Mouse (Mus musculus) ES-Bruce4 (cell line): Measurements from ENCODE around the gene Gm5773. TPM values are rescaled to one million over a fixed set of nuclear protein-coding genes. Genes with fewer than 3 reads are reported as not detected.
"Not testable (repeated sequence)": the region's sequence is repeated elsewhere in the genome, so short reads cannot be mapped to it uniquely, and the experiment has no call there.

ENCODE experiments used
- H3K27ac ChIP-seq: 2 replicates; pipeline ENCODE4 v1.5.1; 2012; ENCODE audit warnings: low read length, inconsistent platforms; ENCODE audit not compliant: insufficient read depth
- H3K27me3 ChIP-seq: 2 replicates; pipeline ENCODE4 v1.6.1; 2012; ENCODE audit warnings: mild to moderate bottlenecking, low read length, inconsistent platforms; ENCODE audit not compliant: control insufficient read depth, poor library complexity, insufficient read depth, severe bottlenecking
- H3K36me3 ChIP-seq: 2 replicates; pipeline ENCODE4 v1.6.1; 2012; ENCODE audit warnings: inconsistent platforms, mild to moderate bottlenecking, low read length, moderate library complexity; ENCODE audit not compliant: control insufficient read depth, poor library complexity, insufficient read depth, severe bottlenecking
- H3K4me1 ChIP-seq: one replicate; pipeline ENCODE4 v1.8.1; 2011; ENCODE audit warnings: low read length; ENCODE audit not compliant: control insufficient read depth, insufficient read depth
- H3K4me3 ChIP-seq: 2 replicates; pipeline ENCODE4 v1.5.1; 2011; ENCODE audit warnings: low read depth, mild to moderate bottlenecking, low read length
- H3K9ac ChIP-seq: 2 replicates; pipeline ENCODE4 v1.6.1; 2012; ENCODE audit warnings: low read depth, mild to moderate bottlenecking, inconsistent platforms; ENCODE audit not compliant: poor library complexity, severe bottlenecking
- H3K9me3 ChIP-seq: replicated peaks from 2 replicates; pipeline ENCODE4 v1.6.1; 2012; ENCODE audit warnings: mild to moderate bottlenecking, low read length, inconsistent platforms; ENCODE audit not compliant: control insufficient read depth, poor library complexity, insufficient read depth, severe bottlenecking
- CTCF ChIP-seq: IDR thresholded peaks from one replicate; pipeline ENCODE4 v1.8.1; 2011; ENCODE audit warnings: low read depth, low read length
- polyA plus RNA-seq: library from polyadenylated mRNA; stranded (reverse); fragments of >200 nt; gene quantifications from 2 replicates; pipeline ENCODE4 v1.2.4, GENCODE M21; 2011; ENCODE audit warnings: low read depth; ENCODE audit not compliant: missing spikeins, insufficient read depth, insufficient read length

Gm5773 gene
- polyA plus RNA-seq = not detected in 2 replicates

- not testable (repeated sequence) for H3K9me3 ChIP-seq, H3K27ac ChIP-seq, H3K27me3 ChIP-seq, H3K9ac ChIP-seq, H3K36me3 ChIP-seq, H3K4me1 ChIP-seq, H3K4me3 ChIP-seq
Observed at GRCm38 (mm10) chr3:93772700-93773099, at the start of gene Gm5773. Gm5773 (plus strand) TSS chr3:93773000.

- H3K9me3 ChIP-seq, H3K36me3 ChIP-seq, H3K4me1 ChIP-seq, H3K9ac ChIP-seq, H3K27me3 ChIP-seq, H3K27ac ChIP-seq, H3K4me3 ChIP-seq: not testable (repeated sequence)
Observed at GRCm38 (mm10) chr3:93745475-93745874, 27.3 kb upstream of the Gm5773 start.

- H3K27me3 ChIP-seq, H3K36me3 ChIP-seq, H3K4me1 ChIP-seq, H3K4me3 ChIP-seq, H3K27ac ChIP-seq, H3K9ac ChIP-seq: not testable (repeated sequence)
- H3K9me3 ChIP-seq = peaks cover 20% of the 10 kb centered on the region
Observed at GRCm38 (mm10) chr3:93754022-93754421, 18.8 kb upstream of the Gm5773 start.

- H3K9ac ChIP-seq, H3K9me3 ChIP-seq, H3K4me3 ChIP-seq, H3K27ac ChIP-seq, H3K27me3 ChIP-seq, H3K4me1 ChIP-seq, H3K36me3 ChIP-seq: not testable (repeated sequence)
Observed at GRCm38 (mm10) chr3:93796098-93796497, 23.3 kb downstream of the Gm5773 start, which contains the start of gene Tdpoz4. Tdpoz4 (plus strand) TSS chr3:93796398.

- peak; percentile 48 for TF ChIP-seq CTCF
Observed at GRCm38 (mm10) chr3:93813341-93813740, 40.5 kb downstream of the Gm5773 start.

More at GRCm38 (mm10) chr3:93813341-93813740, 40.5 kb downstream of the Gm5773 start:
- not testable (repeated sequence) for H3K36me3 ChIP-seq, H3K9me3 ChIP-seq, H3K4me1 ChIP-seq, H3K4me3 ChIP-seq, H3K27ac ChIP-seq, H3K27me3 ChIP-seq, H3K9ac ChIP-seq

Other genes with a start within 250 kb of the Gm5773 start
- 468 and 470 TPM in 2 replicates for gene S100a10, start 217.9 kb upstream of the Gm5773 start, polyA plus RNA-seq
- not detected in 2 replicates for gene Tdpoz2, start 120.3 kb upstream of the Gm5773 start, polyA plus RNA-seq
- gene Tdpoz1, start 96.7 kb upstream of the Gm5773 start, polyA plus RNA-seq = not detected in 2 replicates
- gene Gm37596, start 79.9 kb upstream of the Gm5773 start, polyA plus RNA-seq = 0.65 TPM in 1 of 2 replicates, not detected in the other
- not detected in 2 replicates for gene Tdpoz4, start 23.4 kb downstream of the Gm5773 start, polyA plus RNA-seq
- not detected in 2 replicates for gene Tdpoz3, start 53.0 kb downstream of the Gm5773 start, polyA plus RNA-seq
- gene Gm9117, start 170.5 kb downstream of the Gm5773 start, polyA plus RNA-seq = not detected in 2 replicates
- gene Tdpoz5, start 188.3 kb downstream of the Gm5773 start, polyA plus RNA-seq = not detected in 2 replicates